Mouse (Mus musculus): Measurements from ENCODE around the gene Aplp1. TPM values are rescaled to one million over a fixed set of nuclear protein-coding genes. Genes with fewer than 3 reads are reported as not detected.

Aplp1 gene
- 5.0 TPM for polyA plus RNA-seq (2014; fragmentation: Illumina TruSeq; extraction: RNeasy Lipid Tissue Mini Kit (QIAGEN cat#74804); ENCODE audit: insufficient read depth, low read depth, low replicate concordance)

GRCm38 (mm10) chr7:30444971-30445751, at the start of gene Aplp1:
TSS of gene Aplp1 (minus strand) at chr7:30445535.

GRCm38 (mm10) chr7:30493401-30493931, 48.1 kb upstream of the Aplp1 start, which contains the start of gene Prodh2:
TSS of gene Prodh2 (plus strand) at chr7:30493622.

GRCm38 (mm10) chr7:30457629-30458330, 12.4 kb upstream of the Aplp1 start, which contains the start of the genes Kirrel2 and Nphs1:
TSS of gene Kirrel2 (minus strand) at chr7:30457690.
TSS of gene Nphs1 (plus strand) at chr7:30458315.

GRCm38 (mm10) chr7:30421175-30421889, 24.0 kb downstream of the Aplp1 start, which contains the start of gene Nfkbid:
TSS of gene Nfkbid (plus strand) at chr7:30421732.

GRCm38 (mm10) chr7:30419561-30420499, 25.5 kb downstream of the Aplp1 start, which contains the start of gene Hcst:
TSS of gene Hcst (minus strand) at chr7:30419854.

GRCm38 (mm10) chr7:30413596-30413995, 31.7 kb downstream of the Aplp1 start, which contains the start of gene Tyrobp:
TSS of gene Tyrobp (plus strand) at chr7:30413760.

Other genes starting within 250 kb of the Aplp1 start
- gene Capns1, start 246.7 kb downstream of the Aplp1 start, polyA plus RNA-seq (2014; fragmentation: Illumina TruSeq; extraction: RNeasy Lipid Tissue Mini Kit (QIAGEN cat#74804); ENCODE audit: insufficient read depth, low read depth, low replicate concordance), result 301 TPM
- gene Polr2i, start 213.6 kb downstream of the Aplp1 start, polyA plus RNA-seq (2014; fragmentation: Illumina TruSeq; extraction: RNeasy Lipid Tissue Mini Kit (QIAGEN cat#74804); ENCODE audit: insufficient read depth, low read depth, low replicate concordance), result 84.4 TPM
- gene Tbcb, start 213.3 kb downstream of the Aplp1 start, polyA plus RNA-seq (2014; fragmentation: Illumina TruSeq; extraction: RNeasy Lipid Tissue Mini Kit (QIAGEN cat#74804); ENCODE audit: insufficient read depth, low read depth, low replicate concordance), result 83.5 TPM
- not detected for gene Ovol3, start 209.8 kb downstream of the Aplp1 start, polyA plus RNA-seq (2014; fragmentation: Illumina TruSeq; extraction: RNeasy Lipid Tissue Mini Kit (QIAGEN cat#74804); ENCODE audit: insufficient read depth, low read depth, low replicate concordance)
- not detected for gene Thap8, start 165.4 kb downstream of the Aplp1 start, polyA plus RNA-seq (2014; fragmentation: Illumina TruSeq; extraction: RNeasy Lipid Tissue Mini Kit (QIAGEN cat#74804); ENCODE audit: insufficient read depth, low read depth, low replicate concordance)
- 3.4 TPM for gene Wdr62, start 165.1 kb downstream of the Aplp1 start, polyA plus RNA-seq (2014; fragmentation: Illumina TruSeq; extraction: RNeasy Lipid Tissue Mini Kit (QIAGEN cat#74804); ENCODE audit: insufficient read depth, low read depth, low replicate concordance)
- gene Clip3, start 153.8 kb downstream of the Aplp1 start, polyA plus RNA-seq (2014; fragmentation: Illumina TruSeq; extraction: RNeasy Lipid Tissue Mini Kit (QIAGEN cat#74804); ENCODE audit: insufficient read depth, low read depth, low replicate concordance), result 3.7 TPM
- gene Alkbh6, start 136.8 kb downstream of the Aplp1 start, polyA plus RNA-seq (2014; fragmentation: Illumina TruSeq; extraction: RNeasy Lipid Tissue Mini Kit (QIAGEN cat#74804); ENCODE audit: insufficient read depth, low read depth, low replicate concordance), result 44.8 TPM
- gene Syne4, start 130.7 kb downstream of the Aplp1 start, polyA plus RNA-seq (2014; fragmentation: Illumina TruSeq; extraction: RNeasy Lipid Tissue Mini Kit (QIAGEN cat#74804); ENCODE audit: insufficient read depth, low read depth, low replicate concordance), result 3.2 TPM
- gene E130208F15Rik, start 123.8 kb downstream of the Aplp1 start, polyA plus RNA-seq (2014; fragmentation: Illumina TruSeq; extraction: RNeasy Lipid Tissue Mini Kit (QIAGEN cat#74804); ENCODE audit: insufficient read depth, low read depth, low replicate concordance), result 0.27 TPM
- gene Sdhaf1, start 121.6 kb downstream of the Aplp1 start, polyA plus RNA-seq (2014; fragmentation: Illumina TruSeq; extraction: RNeasy Lipid Tissue Mini Kit (QIAGEN cat#74804); ENCODE audit: insufficient read depth, low read depth, low replicate concordance), result 9.9 TPM
- gene Lrfn3, start 82.8 kb downstream of the Aplp1 start, polyA plus RNA-seq (2014; fragmentation: Illumina TruSeq; extraction: RNeasy Lipid Tissue Mini Kit (QIAGEN cat#74804); ENCODE audit: insufficient read depth, low read depth, low replicate concordance), result 2.7 TPM
- gene Tyrobp, start 31.8 kb downstream of the Aplp1 start, polyA plus RNA-seq (2014; fragmentation: Illumina TruSeq; extraction: RNeasy Lipid Tissue Mini Kit (QIAGEN cat#74804); ENCODE audit: insufficient read depth, low read depth, low replicate concordance), result 345 TPM
- gene Hcst, start 25.7 kb downstream of the Aplp1 start, polyA plus RNA-seq (2014; fragmentation: Illumina TruSeq; extraction: RNeasy Lipid Tissue Mini Kit (QIAGEN cat#74804); ENCODE audit: insufficient read depth, low read depth, low replicate concordance), result 19.1 TPM
- 3.7 TPM for gene Nfkbid, start 23.8 kb downstream of the Aplp1 start, polyA plus RNA-seq (2014; fragmentation: Illumina TruSeq; extraction: RNeasy Lipid Tissue Mini Kit (QIAGEN cat#74804); ENCODE audit: insufficient read depth, low read depth, low replicate concordance)
- gene Kirrel2, start 12.2 kb upstream of the Aplp1 start, polyA plus RNA-seq (2014; fragmentation: Illumina TruSeq; extraction: RNeasy Lipid Tissue Mini Kit (QIAGEN cat#74804); ENCODE audit: insufficient read depth, low read depth, low replicate concordance), result not detected
- not detected for gene Nphs1, start 12.8 kb upstream of the Aplp1 start, polyA plus RNA-seq (2014; fragmentation: Illumina TruSeq; extraction: RNeasy Lipid Tissue Mini Kit (QIAGEN cat#74804); ENCODE audit: insufficient read depth, low read depth, low replicate concordance)
- not detected for gene Prodh2, start 48.1 kb upstream of the Aplp1 start, polyA plus RNA-seq (2014; fragmentation: Illumina TruSeq; extraction: RNeasy Lipid Tissue Mini Kit (QIAGEN cat#74804); ENCODE audit: insufficient read depth, low read depth, low replicate concordance)
- gene Arhgap33, start 89.5 kb upstream of the Aplp1 start, polyA plus RNA-seq (2014; fragmentation: Illumina TruSeq; extraction: RNeasy Lipid Tissue Mini Kit (QIAGEN cat#74804); ENCODE audit: insufficient read depth, low read depth, low replicate concordance), result 1.8 TPM
- gene Hspb6, start 106.6 kb upstream of the Aplp1 start, polyA plus RNA-seq (2014; fragmentation: Illumina TruSeq; extraction: RNeasy Lipid Tissue Mini Kit (QIAGEN cat#74804); ENCODE audit: insufficient read depth, low read depth, low replicate concordance), result 15.7 TPM
- gene Proser3, start 106.8 kb upstream of the Aplp1 start, polyA plus RNA-seq (2014; fragmentation: Illumina TruSeq; extraction: RNeasy Lipid Tissue Mini Kit (QIAGEN cat#74804); ENCODE audit: insufficient read depth, low read depth, low replicate concordance), result 3.8 TPM
- 24.8 TPM for gene Lin37, start 114.3 kb upstream of the Aplp1 start, polyA plus RNA-seq (2014; fragmentation: Illumina TruSeq; extraction: RNeasy Lipid Tissue Mini Kit (QIAGEN cat#74804); ENCODE audit: insufficient read depth, low read depth, low replicate concordance)
- 48.6 TPM for gene U2af1l4, start 117.8 kb upstream of the Aplp1 start, polyA plus RNA-seq (2014; fragmentation: Illumina TruSeq; extraction: RNeasy Lipid Tissue Mini Kit (QIAGEN cat#74804); ENCODE audit: insufficient read depth, low read depth, low replicate concordance)
- gene Gm49396, start 117.8 kb upstream of the Aplp1 start, polyA plus RNA-seq (2014; fragmentation: Illumina TruSeq; extraction: RNeasy Lipid Tissue Mini Kit (QIAGEN cat#74804); ENCODE audit: insufficient read depth, low read depth, low replicate concordance), result 3.4 TPM
- 190 TPM for gene Psenen, start 118.1 kb upstream of the Aplp1 start, polyA plus RNA-seq (2014; fragmentation: Illumina TruSeq; extraction: RNeasy Lipid Tissue Mini Kit (QIAGEN cat#74804); ENCODE audit: insufficient read depth, low read depth, low replicate concordance)
- 8.4 TPM for gene Igflr1, start 119.9 kb upstream of the Aplp1 start, polyA plus RNA-seq (2014; fragmentation: Illumina TruSeq; extraction: RNeasy Lipid Tissue Mini Kit (QIAGEN cat#74804); ENCODE audit: insufficient read depth, low read depth, low replicate concordance)
- 8.2 TPM for gene Kmt2b, start 143.2 kb upstream of the Aplp1 start, polyA plus RNA-seq (2014; fragmentation: Illumina TruSeq; extraction: RNeasy Lipid Tissue Mini Kit (QIAGEN cat#74804); ENCODE audit: insufficient read depth, low read depth, low replicate concordance)
- gene Zbtb32, start 153.4 kb upstream of the Aplp1 start, polyA plus RNA-seq (2014; fragmentation: Illumina TruSeq; extraction: RNeasy Lipid Tissue Mini Kit (QIAGEN cat#74804); ENCODE audit: insufficient read depth, low read depth, low replicate concordance), result 2.5 TPM
- gene Upk1a, start 167.3 kb upstream of the Aplp1 start, polyA plus RNA-seq (2014; fragmentation: Illumina TruSeq; extraction: RNeasy Lipid Tissue Mini Kit (QIAGEN cat#74804); ENCODE audit: insufficient read depth, low read depth, low replicate concordance), result 2.1 TPM
- gene Cox6b1, start 180.6 kb upstream of the Aplp1 start, polyA plus RNA-seq (2014; fragmentation: Illumina TruSeq; extraction: RNeasy Lipid Tissue Mini Kit (QIAGEN cat#74804); ENCODE audit: insufficient read depth, low read depth, low replicate concordance), result 694 TPM
- not detected for gene Etv2, start 190.3 kb upstream of the Aplp1 start, polyA plus RNA-seq (2014; fragmentation: Illumina TruSeq; extraction: RNeasy Lipid Tissue Mini Kit (QIAGEN cat#74804); ENCODE audit: insufficient read depth, low read depth, low replicate concordance)
- 62.6 TPM for gene Rbm42, start 204.8 kb upstream of the Aplp1 start, polyA plus RNA-seq (2014; fragmentation: Illumina TruSeq; extraction: RNeasy Lipid Tissue Mini Kit (QIAGEN cat#74804); ENCODE audit: insufficient read depth, low read depth, low replicate concordance)
- 7.4 TPM for gene Haus5, start 219.5 kb upstream of the Aplp1 start, polyA plus RNA-seq (2014; fragmentation: Illumina TruSeq; extraction: RNeasy Lipid Tissue Mini Kit (QIAGEN cat#74804); ENCODE audit: insufficient read depth, low read depth, low replicate concordance)
- gene Pmis2, start 226.1 kb upstream of the Aplp1 start, polyA plus RNA-seq (2014; fragmentation: Illumina TruSeq; extraction: RNeasy Lipid Tissue Mini Kit (QIAGEN cat#74804); ENCODE audit: insufficient read depth, low read depth, low replicate concordance), result not detected